Mouse (Mus musculus) hindbrain, embryonic 14.5 days (tissue): Measurements from ENCODE around the gene Dapl1. TPM values are rescaled to one million over a fixed set of nuclear protein-coding genes. Genes with fewer than 3 reads are reported as not detected.

ENCODE experiments used
- ATAC-seq: fragments of 200-750 bp; cut with Nextera tagmentation; 2 replicates; pipeline ENCODE4 v1.8.0; 2017; ENCODE audit warnings: moderate number of reproducible peaks, mild to moderate bottlenecking, moderate TSS enrichment, moderate library complexity; ENCODE audit not compliant: low FRiP score
- DNase-seq: peaks from one replicate; pipeline ENCODE4 v3.0.0-alpha.2; 2015; ENCODE audit warnings: low spot score
- H3K27ac ChIP-seq: fragments of 300-500 bp; sonication (generic); 2 replicates; pipeline ENCODE4 v1.5.1; 2014; ENCODE audit warnings: mild to moderate bottlenecking, moderate library complexity
- H3K27me3 ChIP-seq: fragments of 300-500 bp; sonication (generic); 2 replicates; pipeline ENCODE4 v1.6.1; 2014; ENCODE audit warnings: mild to moderate bottlenecking, low read length, mixed read lengths; ENCODE audit not compliant: control insufficient read depth, insufficient read depth
- H3K36me3 ChIP-seq: fragments of 300-500 bp; sonication (generic); replicated peaks from 2 replicates; pipeline ENCODE4 v1.6.1; 2014; ENCODE audit not compliant: control insufficient read depth, insufficient read depth
- H3K4me1 ChIP-seq: fragments of 300-500 bp; sonication (generic); replicated peaks from 2 replicates; pipeline ENCODE4 v1.6.1; 2014; ENCODE audit warnings: antibody characterized with exemption, low read length, mixed read lengths; ENCODE audit not compliant: control insufficient read depth, insufficient read depth
- H3K4me2 ChIP-seq: fragments of 300-500 bp; sonication (generic); replicated peaks from 2 replicates; pipeline ENCODE4 v1.6.1; 2014; ENCODE audit warnings: mild to moderate bottlenecking, moderate library complexity
- H3K4me3 ChIP-seq: fragments of 300-500 bp; sonication (generic); replicated peaks from 2 replicates; pipeline ENCODE4 v1.5.1; 2014; ENCODE audit warnings: mild to moderate bottlenecking, low read length
- H3K9ac ChIP-seq: fragments of 300-500 bp; sonication (generic); 2 replicates; pipeline ENCODE4 v1.6.1; 2014
- H3K9me3 ChIP-seq: fragments of 300-500 bp; sonication (generic); 2 replicates; pipeline ENCODE4 v1.6.1; 2016; ENCODE audit warnings: low read length; ENCODE audit not compliant: control insufficient read depth
- WGBS: fragments of 180-500 bp; shearing (Covaris S2); extraction: QIAGEN DNeasy Blood & Tissue Kit; methylation state at CpG from one replicate; pipeline ENCODE4 v1.1.7; 2014; 5-methylcytosine and 5-hydroxymethylcytosine counted together
- polyA plus RNA-seq: library from polyadenylated mRNA; unstranded; fragments of >200 nt; fragmentation: Nextera tagmentation; extraction: Ambion mirVana; gene quantifications from 2 replicates; pipeline ENCODE4 v1.2.1, GENCODE M21; 2014

Gene Dapl1
- polyA plus RNA-seq, 1 experiment from 2014 or later, result not detected

DNA sequence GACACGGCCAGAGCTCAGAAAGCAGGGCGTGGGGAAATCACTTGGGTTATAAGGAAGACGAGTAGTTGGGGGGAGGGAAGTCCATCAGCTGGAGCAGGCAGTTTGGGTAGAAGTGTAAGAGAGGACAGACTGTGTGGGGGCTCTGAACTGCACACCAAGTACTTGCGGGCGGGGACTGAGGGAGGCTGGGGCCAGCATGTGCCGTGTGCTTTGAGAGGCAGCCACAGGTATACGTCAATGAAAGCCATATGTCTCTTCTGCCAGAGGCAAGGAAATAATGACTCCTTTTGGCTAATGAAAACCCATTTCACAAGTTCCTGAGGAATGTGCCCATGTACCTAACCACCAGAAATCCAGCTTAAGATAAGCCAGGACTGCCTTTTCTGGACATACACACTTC is 53.6 kb downstream of the Dapl1 start:
- no peak for ATAC-seq
- Histone ChIP-seq H3K4me3 (no peak overlapping the region), H3K27me3 (no peaks in the 10 kb centered on the region), H3K27ac (no peak overlapping the region), H3K36me3 (no peaks in the 10 kb centered on the region), H3K4me1 (no peaks in the 10 kb centered on the region; the same call in 1 of the 2 replicates), H3K9me3 (no peaks in the 10 kb centered on the region), H3K9ac (no peak overlapping the region), H3K4me2 (no peak overlapping the region)
- DNase-seq, result no peak
- WGBS, result 86% methylated on average over 7 of the region's 7 CpGs

DNA sequence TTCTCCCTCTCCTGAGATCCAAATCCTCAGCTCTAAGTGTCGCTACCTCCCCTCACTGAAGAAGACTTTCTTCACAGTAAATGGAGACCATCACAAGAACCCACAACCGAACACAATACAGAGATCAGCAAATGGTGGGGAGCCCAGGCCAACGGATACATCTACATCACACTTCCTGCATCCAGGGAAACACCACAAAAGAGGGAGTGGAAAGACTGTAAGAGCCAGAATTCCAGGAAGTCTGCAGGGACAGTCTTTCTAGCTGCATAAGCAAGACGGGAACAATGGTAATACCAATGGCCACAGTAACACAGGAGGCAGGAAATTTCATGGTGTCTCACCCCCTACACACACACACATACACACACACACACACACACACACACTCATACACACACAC is 55.3 kb downstream of the Dapl1 start:
- no peaks in the 10 kb centered on the region for H3K9me3 ChIP-seq
- H3K27ac ChIP-seq, result no peak overlapping the region
- H3K9ac ChIP-seq, result no peak overlapping the region
- ATAC-seq, result no peak
- no peaks in the 10 kb centered on the region for H3K27me3 ChIP-seq
- peaks cover 7% of the 10 kb centered on the region for H3K4me1 ChIP-seq
- DNase-seq, result no peak
- H3K4me3 ChIP-seq, result no peak overlapping the region
- H3K4me2 ChIP-seq, result no peak overlapping the region
- H3K36me3 ChIP-seq, result no peaks in the 10 kb centered on the region
- 62% methylated on average over 4 of the region's 4 CpGs for WGBS

DNA sequence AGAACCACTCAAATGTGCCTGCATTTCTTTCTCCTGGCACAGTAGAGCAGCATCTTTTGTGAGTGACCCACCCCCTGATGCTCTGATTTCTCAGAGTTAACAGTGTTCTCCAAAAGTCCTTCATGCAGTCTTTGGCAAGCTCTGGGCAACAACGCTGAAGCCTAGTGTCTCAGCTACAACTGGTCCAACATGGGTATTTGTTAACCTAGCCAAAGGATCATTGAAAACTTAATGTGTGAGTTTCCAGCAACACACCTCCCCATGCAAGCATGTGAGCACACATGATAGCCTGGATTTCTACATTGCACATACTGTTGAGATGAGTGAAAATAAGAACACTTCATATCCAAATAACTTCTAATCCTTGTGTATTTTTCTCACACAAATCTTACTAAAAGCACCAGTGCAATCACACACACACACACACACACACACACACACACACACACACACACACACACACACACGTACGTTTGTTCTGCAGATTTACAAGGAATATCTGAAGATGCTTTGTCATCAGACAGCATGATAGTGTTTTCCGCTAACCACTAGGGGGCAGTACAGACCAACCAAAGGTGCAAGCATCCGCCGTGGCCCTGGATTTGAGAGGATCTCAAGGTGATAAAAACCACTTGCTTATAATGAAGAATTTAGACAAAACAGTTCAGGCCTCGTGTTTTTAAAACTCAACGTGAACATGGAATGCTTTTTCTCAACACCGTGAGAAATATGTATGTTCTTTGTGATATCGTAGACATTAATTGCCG is 56.9 kb downstream of the Dapl1 start:
- 21% methylated on average over 11 of the region's 11 CpGs for WGBS

DNA sequence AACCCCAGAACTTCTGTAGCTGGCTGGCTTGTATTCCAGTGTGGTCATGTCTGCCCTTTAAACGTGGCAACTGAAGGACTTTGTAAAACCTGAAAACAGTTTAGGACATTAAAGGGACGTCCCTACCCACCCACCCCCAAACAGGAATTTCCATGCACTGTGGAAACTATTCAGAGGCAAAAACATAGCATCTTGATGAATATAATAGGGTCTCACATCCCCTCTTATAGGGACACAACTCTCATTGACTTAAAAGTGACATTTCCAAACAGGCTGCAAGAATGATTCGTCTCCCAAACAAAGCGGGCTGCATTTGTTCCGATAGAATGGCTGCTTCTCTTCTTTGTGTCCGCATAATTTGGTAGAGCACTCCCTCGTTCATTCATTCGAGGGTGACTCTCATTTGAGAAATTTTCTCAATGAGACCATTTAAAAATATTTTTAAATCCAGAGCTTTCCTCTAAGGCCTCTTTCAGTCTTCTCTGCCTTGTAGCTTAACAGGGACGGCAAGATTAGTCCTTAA is 59.2 kb downstream of the Dapl1 start:
- Histone ChIP-seq H3K27ac (no peak overlapping the region), H3K36me3 (no peaks in the 10 kb centered on the region), H3K9me3 (no peaks in the 10 kb centered on the region), H3K27me3 (no peaks in the 10 kb centered on the region), H3K4me1 (peaks cover 7% of the 10 kb centered on the region), H3K4me2 (no peak overlapping the region), H3K9ac (no peak overlapping the region), H3K4me3 (no peak overlapping the region)
- DNase-seq, result no peak
- WGBS, result 17% methylated on average over 9 of the region's 9 CpGs
- ATAC-seq, result no peak

More for the DNA sequence above, 56.9 kb downstream of the Dapl1 start:
- no peaks in the 10 kb centered on the region for H3K36me3 ChIP-seq
- DNase-seq, result peak; percentile 96
- no peak overlapping the region for H3K9ac ChIP-seq
- ATAC-seq, result peak; percentile 68; the same call in 1 of the 2 replicates
- no peak overlapping the region for H3K27ac ChIP-seq
- H3K4me1 ChIP-seq, result peaks cover 7% of the 10 kb centered on the region
- no peak overlapping the region for H3K4me2 ChIP-seq
- H3K4me3 ChIP-seq, result no peak overlapping the region
- H3K9me3 ChIP-seq, result no peaks in the 10 kb centered on the region
- no peaks in the 10 kb centered on the region for H3K27me3 ChIP-seq

DNA sequence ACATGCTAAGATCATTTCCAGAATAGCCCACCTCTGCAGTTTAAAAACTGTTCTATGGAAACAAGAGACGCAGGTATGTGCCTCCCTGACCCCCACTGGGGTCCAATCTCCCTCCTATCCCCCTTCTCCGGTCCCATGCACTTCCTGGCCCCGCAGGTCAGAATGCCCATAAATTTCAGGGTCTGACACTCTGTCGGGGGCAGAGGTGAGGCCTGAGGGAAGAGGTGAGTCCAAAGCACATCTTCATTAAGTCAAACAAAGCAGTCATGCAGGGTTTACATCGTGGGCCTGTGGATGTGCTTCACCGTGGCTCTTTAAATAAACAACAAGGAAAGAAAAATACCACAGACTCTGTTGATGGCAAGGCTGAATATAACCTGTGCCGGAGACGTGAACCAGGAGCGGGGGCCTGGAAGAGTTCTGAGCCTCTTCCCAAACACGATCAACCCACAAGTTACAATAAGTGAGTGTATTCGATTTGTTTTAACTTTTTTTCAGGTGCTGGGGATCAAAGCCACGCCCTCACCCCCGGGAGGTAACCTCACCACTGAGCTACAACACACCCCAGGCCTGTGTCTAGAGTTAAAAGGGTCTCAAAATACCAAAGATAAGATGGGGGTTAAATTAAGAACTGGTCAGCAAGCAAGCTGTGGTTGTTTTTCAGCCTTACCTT is 59.9 kb downstream of the Dapl1 start:
- ATAC-seq, result no peak
- no peak overlapping the region for H3K4me2 ChIP-seq
- no peak overlapping the region for H3K27ac ChIP-seq
- no peaks in the 10 kb centered on the region for H3K27me3 ChIP-seq
- H3K36me3 ChIP-seq, result no peaks in the 10 kb centered on the region
- DNase-seq, result no peak
- no peak overlapping the region for H3K4me3 ChIP-seq
- H3K4me1 ChIP-seq, result peaks cover 7% of the 10 kb centered on the region
- no peaks in the 10 kb centered on the region for H3K9me3 ChIP-seq
- H3K9ac ChIP-seq, result no peak overlapping the region
- WGBS, result 24% methylated on average over 13 of the region's 13 CpGs

DNA sequence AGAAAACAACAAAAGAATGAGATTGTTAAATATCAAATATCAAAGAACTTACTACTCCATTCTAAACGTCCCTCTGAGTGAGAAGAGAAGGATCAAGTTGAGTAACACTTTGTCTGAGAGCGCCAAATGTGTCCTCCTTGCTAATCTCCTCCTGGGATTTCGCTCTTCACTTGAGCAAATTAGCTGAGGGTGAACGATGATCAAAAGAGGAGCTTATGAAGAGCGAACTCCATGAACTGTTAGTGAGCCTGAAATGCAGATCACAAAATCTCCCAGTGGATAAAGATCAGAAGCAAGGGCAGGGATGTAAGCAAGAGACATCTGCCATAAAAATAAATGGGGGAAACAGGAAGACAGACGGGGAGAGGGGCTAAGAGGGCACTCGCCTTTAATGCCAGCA is 60.5 kb downstream of the Dapl1 start:
- WGBS, result 39% methylated on average over 7 of the region's 7 CpGs
- peaks cover 7% of the 10 kb centered on the region for H3K4me1 ChIP-seq
- H3K36me3 ChIP-seq, result no peaks in the 10 kb centered on the region
- H3K4me2 ChIP-seq, result no peak overlapping the region
- H3K9me3 ChIP-seq, result no peaks in the 10 kb centered on the region
- no peaks in the 10 kb centered on the region for H3K27me3 ChIP-seq
- DNase-seq (no peak), ATAC-seq (no peak)
- no peak overlapping the region for H3K4me3 ChIP-seq
- no peak overlapping the region for H3K27ac ChIP-seq
- no peak overlapping the region for H3K9ac ChIP-seq

DNA sequence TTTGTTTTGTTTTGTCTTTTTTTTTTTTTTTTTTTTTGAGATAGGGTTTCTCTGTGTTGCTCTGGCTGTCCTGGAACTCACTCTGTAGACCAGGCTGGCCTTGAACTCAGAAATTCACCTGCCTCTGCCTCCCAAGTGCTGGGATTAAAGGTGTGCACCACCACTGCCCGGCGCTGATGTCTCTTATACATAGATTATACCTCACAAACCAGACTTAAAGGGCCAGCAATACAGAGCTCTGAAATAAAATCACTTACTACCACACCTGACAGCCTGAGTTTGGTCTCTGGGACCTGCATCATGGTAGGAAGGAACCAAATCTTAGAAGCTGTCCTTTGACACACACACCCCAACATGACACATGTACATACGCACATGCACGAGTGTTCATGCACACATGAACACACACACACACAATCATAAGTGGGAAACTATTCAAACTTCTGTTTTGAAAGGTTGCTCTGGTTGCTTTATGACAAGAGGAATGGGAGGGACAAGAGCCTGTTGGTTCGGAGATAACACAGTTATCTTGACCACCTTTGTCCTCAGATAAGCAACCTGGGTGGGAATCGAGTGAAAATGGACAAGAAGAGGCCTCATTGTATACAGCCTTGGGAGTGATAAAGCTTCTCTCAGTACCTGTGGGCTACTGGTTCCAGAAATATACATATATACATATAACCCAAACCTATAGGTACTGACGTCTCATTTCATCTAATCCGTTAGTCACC is 63.1 kb downstream of the Dapl1 start:
- DNase-seq (no peak), ATAC-seq (no peak)
- WGBS, result 94% methylated on average over 8 of the region's 8 CpGs
- Histone ChIP-seq H3K4me2 (no peak overlapping the region), H3K27ac (no peak overlapping the region), H3K9me3 (no peaks in the 10 kb centered on the region), H3K36me3 (no peaks in the 10 kb centered on the region), H3K4me1 (peaks cover 7% of the 10 kb centered on the region), H3K27me3 (no peaks in the 10 kb centered on the region), H3K9ac (no peak overlapping the region), H3K4me3 (no peak overlapping the region)

DNA sequence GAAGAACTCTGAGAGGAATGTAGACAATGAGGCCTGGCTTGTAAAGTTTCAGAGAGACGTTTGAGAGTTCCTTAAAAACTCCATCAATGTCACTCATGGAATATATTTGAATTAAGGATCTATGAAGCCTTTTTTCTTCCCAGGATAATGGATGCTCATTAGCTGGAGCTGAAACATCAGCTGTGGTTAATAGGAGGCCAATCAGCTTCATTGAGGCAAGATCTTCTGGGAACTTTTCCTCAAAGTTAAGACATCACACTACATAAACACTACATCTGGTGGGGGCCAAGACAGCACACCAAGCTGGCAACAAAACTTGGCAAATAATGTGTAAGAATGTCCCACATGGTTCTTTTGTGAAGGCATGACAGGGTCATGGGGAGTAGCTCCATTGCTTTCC is 68.3 kb downstream of the Dapl1 start:
- Histone ChIP-seq H3K9me3 (no peaks in the 10 kb centered on the region), H3K27me3 (no peaks in the 10 kb centered on the region), H3K4me2 (no peak overlapping the region), H3K36me3 (no peaks in the 10 kb centered on the region), H3K4me1 (no peaks in the 10 kb centered on the region), H3K27ac (no peak overlapping the region), H3K4me3 (no peak overlapping the region), H3K9ac (no peak overlapping the region)
- WGBS, result 29% methylated on average over 1 of the region's 1 CpGs
- ATAC-seq (no peak), DNase-seq (no peak)

DNA sequence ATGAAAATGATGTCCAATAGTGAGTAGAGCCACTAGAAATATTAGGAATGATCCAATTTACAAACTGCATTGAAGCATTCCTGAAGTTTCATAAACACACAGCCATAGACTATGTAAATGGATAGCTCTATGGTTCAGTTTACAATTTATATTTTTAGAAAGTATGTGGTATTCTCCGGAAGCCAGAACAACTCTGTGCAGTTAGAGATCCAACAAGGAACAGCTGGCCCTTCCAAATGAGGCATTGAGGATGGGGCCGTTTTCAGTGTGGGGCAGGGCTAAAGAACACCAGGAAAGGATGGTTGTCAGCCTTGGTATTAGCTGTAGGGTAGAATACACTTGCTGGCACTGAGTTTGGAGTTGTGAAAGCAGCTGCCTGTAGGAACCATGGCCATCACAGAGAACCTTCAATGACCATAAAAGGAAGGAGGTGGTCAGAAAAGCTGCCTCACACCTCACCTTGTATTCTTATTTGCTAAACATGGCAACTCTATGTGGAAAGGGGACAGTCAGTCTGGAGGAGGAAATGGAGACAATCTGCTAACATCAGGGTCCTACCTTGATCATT is 70.0 kb downstream of the Dapl1 start:
- no peak overlapping the region for H3K9ac ChIP-seq
- H3K36me3 ChIP-seq, result no peaks in the 10 kb centered on the region
- H3K9me3 ChIP-seq, result no peaks in the 10 kb centered on the region
- no peak overlapping the region for H3K4me2 ChIP-seq
- no peak for DNase-seq
- H3K27me3 ChIP-seq, result no peaks in the 10 kb centered on the region
- WGBS, result 94% methylated on average over 2 of the region's 2 CpGs
- H3K4me3 ChIP-seq, result no peak overlapping the region
- ATAC-seq, result no peak
- H3K4me1 ChIP-seq, result no peaks in the 10 kb centered on the region
- no peak overlapping the region for H3K27ac ChIP-seq
